Mouse (Mus musculus) frontal cortex, adult 2 months (tissue): Measurements from ENCODE around the gene Rnaset2b. TPM values are rescaled to one million over a fixed set of nuclear protein-coding genes. Genes with fewer than 3 reads are reported as not detected.
"Not testable (repeated sequence)": the region's sequence is repeated elsewhere in the genome, so short reads cannot be mapped to it uniquely, and the experiment has no call there.

ENCODE experiments used
- DNase-seq, 2 experiments: peaks; one replicate each; pipeline ENCODE4 v3.0.0; 2022; ENCODE audit warnings: low spot score in 1 of 2; ENCODE audit errors: extremely low spot score in 1 of 2
- polyA plus RNA-seq: library from polyadenylated mRNA; depleted of rRNA; stranded (reverse); fragments of >200 nt; gene quantifications from 2 replicates; pipeline ENCODE4 v1.2.3, GENCODE M21; 2012; rRNA removed

Rnaset2b gene
- 87.7 and 109 TPM in 2 replicates for polyA plus RNA-seq

GRCm38 (mm10) chr17:6970334-6970733, at the start of gene Rnaset2b:
Rnaset2b (plus strand) TSS chr17:6970634.
- DNase-seq, result not testable (repeated sequence)

- not testable (repeated sequence) for DNase-seq
Observed at GRCm38 (mm10) chr17:6931625-6932024, 38.8 kb upstream of the Rnaset2b start.

DNA sequence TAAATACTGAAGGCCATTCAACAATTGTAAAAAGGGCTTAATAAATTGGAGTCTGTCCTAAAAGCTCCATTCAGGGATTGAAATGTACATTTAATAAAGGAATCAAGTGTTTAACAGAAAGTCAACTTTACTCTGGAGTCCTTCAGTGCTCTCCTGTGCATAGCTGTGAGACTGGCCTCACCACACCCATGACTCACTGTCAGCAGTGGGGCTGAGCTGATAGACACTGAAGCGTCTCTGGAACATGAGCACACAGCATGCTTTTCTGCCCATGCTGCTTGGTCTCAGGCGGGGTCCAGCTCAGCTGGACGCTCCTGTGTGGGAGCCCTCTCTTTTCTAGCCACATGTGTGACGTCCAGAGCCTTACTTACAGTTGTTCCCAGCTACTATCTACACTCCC, 27.9 kb upstream of the Rnaset2b start:
- not testable (repeated sequence) for DNase-seq

DNA sequence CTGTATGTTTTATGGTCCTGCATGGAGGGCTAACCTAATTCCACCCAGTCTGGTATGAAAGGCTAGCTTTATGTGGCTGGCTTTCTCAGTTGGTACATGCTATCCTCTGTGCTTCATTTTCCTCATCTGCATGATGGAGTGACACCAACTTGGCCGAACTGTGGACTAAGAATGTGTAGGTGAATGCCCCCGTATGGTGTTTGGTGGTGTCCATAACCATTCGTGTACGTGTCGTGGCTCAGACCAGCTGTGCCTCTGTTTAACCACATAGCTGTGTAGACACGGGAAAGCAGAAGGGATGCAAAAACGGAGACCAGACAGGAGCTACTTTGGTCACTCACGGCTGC, 22.8 kb upstream of the Rnaset2b start:
- DNase-seq, result not testable (repeated sequence)

DNA sequence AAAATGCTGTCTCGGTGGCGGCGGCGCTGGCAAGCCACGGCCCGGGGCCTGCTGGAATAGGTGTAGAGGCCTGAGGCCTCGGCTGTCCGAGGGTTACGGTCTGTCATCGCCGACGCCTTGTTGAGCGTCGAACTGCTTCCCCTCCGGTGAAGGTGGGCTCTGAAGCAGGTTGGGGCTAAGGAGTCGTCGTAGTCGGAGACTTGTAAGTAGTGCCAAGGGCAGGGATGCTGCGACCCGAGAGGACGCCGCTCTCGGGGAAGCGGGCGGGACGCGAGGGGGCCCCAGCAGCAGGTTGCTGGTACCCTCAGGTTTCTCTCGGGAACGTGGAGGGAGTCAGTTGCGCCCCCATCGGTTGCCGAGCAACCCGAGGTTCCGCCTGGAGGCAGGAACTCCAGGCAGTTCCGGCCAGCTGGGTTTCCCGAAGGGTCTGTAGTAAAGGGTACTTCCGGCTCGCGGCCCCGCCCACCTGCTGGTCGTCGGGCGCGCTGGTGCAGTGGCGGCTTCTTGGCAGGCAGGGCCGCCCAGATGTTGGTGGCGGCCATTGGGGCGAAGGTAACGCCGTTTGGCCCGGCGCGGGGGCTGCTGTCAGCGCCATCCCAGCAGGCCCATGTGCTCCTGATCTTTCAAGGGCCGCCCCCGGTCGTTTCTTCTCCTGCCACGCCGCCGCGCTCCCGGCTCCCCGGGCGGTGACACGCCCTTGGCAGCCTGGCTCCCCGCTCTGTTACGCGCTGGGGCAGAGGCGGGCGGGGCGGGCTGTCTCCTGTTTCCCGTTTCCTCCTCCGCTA, 22.3 kb upstream of the Rnaset2b start, which contains the start of gene Rsph3b:
TSS of gene Rsph3b (minus strand) at position 699 of the 785 bp plus-strand sequence.
- DNase-seq, result peak; percentile 59 to 78

- DNase-seq, result not testable (repeated sequence)
Observed at GRCm38 (mm10) chr17:6948769-6949228, 21.6 kb upstream of the Rnaset2b start.

GRCm38 (mm10) chr17:6958881-6959280, 11.6 kb upstream of the Rnaset2b start:
- DNase-seq, result not testable (repeated sequence)

GRCm38 (mm10) chr17:6959543-6960259, 10.7 kb upstream of the Rnaset2b start:
- DNase-seq, result not testable (repeated sequence)

DNA sequence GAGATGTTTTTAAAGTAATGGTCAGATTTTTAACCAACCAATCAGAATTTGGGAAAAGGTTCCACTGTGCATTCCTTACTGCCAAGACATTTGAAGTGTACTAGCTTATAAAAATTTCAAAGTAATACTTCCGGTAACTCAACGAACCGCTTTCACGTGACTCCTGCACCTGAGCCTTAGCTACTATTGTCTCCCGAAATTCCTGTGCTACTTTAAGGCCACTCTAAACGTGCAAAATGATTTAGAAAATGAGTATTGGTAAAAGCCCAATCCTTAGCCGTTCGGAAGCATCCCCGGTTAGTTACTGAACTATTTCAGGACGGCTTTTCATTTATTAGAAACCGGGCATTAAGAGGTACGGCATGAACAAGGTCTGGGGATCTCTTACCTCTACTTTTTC, 10.1 kb upstream of the Rnaset2b start:
- DNase-seq, result not testable (repeated sequence)

DNA sequence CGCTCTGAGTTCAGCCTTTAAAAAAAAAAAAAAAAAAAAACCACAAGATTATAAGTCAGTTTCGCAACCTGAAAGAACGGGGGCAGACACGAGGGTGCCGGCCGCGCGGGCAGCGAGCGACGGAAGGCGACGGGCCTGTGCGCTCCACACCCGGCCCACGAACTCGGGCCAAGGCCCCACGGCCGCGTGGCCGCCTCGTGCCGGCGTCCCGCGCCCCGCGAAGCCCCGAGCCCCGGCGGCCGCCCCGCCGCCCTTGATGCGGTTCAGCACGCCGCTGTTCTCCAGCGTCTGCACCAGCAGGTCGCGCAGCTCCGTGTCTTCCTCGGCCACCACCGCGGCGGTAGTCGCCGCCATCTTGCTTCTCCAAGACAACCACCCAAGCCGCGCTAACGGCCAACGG, 9.7 kb upstream of the Rnaset2b start, which contains the start of gene Tagap1:
TSS of gene Tagap1 (minus strand) at position 381 of the 400 bp plus-strand sequence.
- DNase-seq, result not testable (repeated sequence)

- not testable (repeated sequence) for DNase-seq
Observed at GRCm38 (mm10) chr17:6961181-6962000, 9.0 kb upstream of the Rnaset2b start.

DNA sequence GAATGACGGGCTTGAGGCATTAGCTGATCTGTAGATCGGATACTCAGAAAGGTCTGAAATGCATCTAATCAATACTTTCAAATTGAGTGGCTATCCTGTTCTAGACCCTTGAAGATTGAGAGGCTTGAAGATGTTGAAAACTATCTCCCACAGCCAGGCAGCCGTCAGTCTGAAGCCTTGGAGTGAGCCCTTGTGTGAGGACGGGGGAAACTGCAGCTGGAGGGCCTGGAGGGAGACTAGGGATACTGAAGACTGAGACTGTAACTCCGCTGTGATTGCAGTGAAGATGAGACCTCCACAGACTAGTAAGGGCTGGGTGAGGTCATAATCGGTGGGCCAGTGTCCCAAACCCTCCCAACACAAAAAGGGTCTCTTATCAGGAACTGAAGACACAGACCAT, 8.1 kb upstream of the Rnaset2b start:
- not testable (repeated sequence) for DNase-seq

DNA sequence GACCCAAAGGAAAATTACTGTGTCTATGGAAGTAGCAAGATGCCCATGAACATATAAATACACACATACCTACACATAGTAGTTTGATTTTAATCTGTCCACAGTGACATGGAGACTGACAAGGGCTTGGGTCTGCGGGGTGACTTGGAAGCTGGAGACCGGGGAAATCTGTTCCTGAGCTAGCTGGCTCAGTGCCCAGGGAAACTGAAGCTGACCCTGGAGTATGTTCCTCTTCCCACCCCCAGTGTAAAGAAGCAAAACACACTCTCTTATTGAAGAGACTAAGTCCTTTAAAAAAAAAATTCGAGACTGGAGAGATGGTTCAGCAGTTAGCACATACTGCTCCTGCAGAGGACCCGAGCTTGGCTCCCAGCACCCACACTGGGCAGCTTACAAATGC, 7.5 kb upstream of the Rnaset2b start:
- not testable (repeated sequence) for DNase-seq

DNA sequence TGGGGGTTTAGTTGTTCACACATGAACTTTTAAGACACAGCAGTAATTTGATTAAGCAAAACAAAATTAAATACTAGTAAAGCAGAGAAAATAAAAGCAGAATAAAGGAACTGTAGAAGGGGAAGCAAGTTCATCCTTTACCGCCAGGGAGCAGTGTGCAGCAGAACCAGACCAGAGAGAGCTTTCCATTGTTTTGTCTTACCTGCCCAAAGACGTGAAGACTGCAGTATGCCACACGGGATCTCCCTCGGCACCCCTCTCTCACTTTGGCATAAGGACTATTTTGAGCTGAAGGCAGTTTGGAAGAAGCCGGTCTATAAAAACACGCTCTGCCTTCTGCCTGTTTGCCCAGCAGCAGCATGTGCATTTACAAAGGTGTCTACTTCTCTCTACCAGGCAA, 5.1 kb upstream of the Rnaset2b start:
- DNase-seq, result peak in 1 of 2 experiments; percentile 42

DNA sequence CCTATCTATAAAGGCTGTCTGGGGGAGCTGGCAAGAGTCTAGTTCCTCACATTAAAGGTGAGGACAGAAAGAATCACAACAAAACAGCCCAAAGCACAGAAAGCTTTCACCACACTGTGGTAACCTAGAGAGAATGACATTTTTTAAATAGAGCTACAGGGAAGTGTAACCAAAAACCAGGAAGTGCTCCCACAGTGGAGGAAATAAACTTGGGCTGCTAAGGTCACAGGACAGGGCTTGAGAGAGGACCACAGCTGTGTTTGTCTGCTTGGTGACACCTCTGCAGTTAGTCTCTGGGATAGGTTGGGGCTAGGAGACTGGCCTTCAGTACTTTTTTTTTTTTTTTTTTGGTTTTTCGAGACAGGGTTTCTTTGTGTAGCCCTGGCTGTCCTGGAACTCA, 2.8 kb upstream of the Rnaset2b start:
- not testable (repeated sequence) for DNase-seq

DNA sequence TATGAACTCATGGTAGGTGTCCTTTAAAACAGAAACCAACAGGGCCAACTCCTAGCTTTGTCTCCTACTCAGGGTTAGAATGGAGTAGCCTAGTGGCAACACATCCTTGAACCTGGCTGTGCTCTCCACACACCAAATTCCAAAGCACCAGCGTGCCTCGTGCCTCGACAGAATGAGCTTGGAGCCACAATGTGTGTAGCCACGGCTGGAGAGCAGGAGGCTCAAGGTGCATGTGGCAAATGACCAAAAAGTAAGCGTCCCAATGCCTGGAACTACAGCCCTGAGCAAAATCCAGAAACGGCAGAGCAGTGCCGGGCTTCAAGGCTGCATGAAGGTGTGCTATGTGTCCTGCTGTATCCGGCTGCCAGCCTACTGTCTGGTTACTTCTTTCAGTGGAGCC, 804 bp downstream of the Rnaset2b start:
- not testable (repeated sequence) for DNase-seq

DNA sequence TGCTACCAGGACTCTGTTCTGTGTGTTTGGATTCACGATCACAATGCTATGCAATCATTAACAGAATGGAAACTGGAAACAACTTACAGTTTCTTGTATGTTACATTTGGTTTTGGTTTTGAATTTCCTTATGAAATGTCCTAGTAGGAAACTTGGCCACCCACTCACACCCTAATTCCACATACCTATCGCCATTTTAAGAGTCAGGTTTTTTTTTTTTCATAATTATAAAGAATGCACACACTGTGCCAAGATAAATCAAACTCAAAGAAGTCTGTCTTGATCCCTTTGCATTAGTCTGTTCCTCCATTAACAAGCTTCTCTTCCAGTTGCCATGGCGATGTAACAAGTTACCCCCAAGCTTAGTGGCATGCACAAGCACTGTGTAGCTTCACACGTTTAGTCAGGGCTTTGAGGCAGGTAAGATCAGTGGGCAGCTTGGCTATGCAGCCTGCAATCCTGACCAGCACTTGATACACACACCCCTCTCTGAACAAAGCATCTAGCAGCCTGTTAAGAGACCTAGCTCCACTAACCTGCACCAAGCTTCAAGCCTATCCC, 2.5 kb downstream of the Rnaset2b start:
- not testable (repeated sequence) for DNase-seq

GRCm38 (mm10) chr17:6974985-6975384, 4.6 kb downstream of the Rnaset2b start:
- DNase-seq, result not testable (repeated sequence)

- peak; percentile 35 to 44 for DNase-seq
Observed at GRCm38 (mm10) chr17:6978287-6979248, 8.1 kb downstream of the Rnaset2b start, which contains the start of gene Gm49721. Gm49721 (plus strand) TSS chr17:6978904.
